Mouse (Mus musculus): ENCODE measurements at regions not wholly inside any gene's neighbourhood (a gene's known extent, or its start where the extent isn't known, plus 50 kb on each side); places are given as distances from the start of the nearest gene placed in this dataset.

- intact Hi-C loops (cut with DNase I): no loop called here
- DNase-seq: no peak
Measured at GRCm38 (mm10) chr3:83686611-83687010, 79.5 kb upstream of the Sfrp2 start.

GRCm38 (mm10) chr3:83687503-83687902, 78.6 kb upstream of the Sfrp2 start:
- intact Hi-C loops (cut with DNase I): no loop called here
- DNase-seq: no peak

- intact Hi-C loops (cut with DNase I): no loop called here
- DNase-seq: no peak
Measured at GRCm38 (mm10) chr3:83689068-83689976, 76.8 kb upstream of the Sfrp2 start.

- DNase-seq: no peak
- intact Hi-C loops (cut with DNase I): no loop called here
Measured at GRCm38 (mm10) chr3:83694505-83694904, 71.6 kb upstream of the Sfrp2 start.

- DNase-seq: no peak
- intact Hi-C loops (cut with DNase I): loop anchor here (5.0 kb wide), 1 partner anchor 412 kb away; no protein-coding TSS in a partner anchor
Measured at GRCm38 (mm10) chr3:83699751-83700150, 66.4 kb upstream of the Sfrp2 start.

- intact Hi-C loops (cut with DNase I): no loop called here
- DNase-seq: no peak
Measured at GRCm38 (mm10) chr3:83701075-83701474, 65.0 kb upstream of the Sfrp2 start.

GRCm38 (mm10) chr3:83704559-83704958, 61.6 kb upstream of the Sfrp2 start:
- DNase-seq: no peak
- intact Hi-C loops (cut with DNase I): no loop called here

- intact Hi-C loops (cut with DNase I): no loop called here
- no peak for DNase-seq
Measured at GRCm38 (mm10) chr3:83705253-83705652, 60.9 kb upstream of the Sfrp2 start.

GRCm38 (mm10) chr3:83706531-83707243, 59.4 kb upstream of the Sfrp2 start:
- no peak for DNase-seq
- intact Hi-C loops (cut with DNase I): no loop called here

GRCm38 (mm10) chr3:83707278-83707677, 58.8 kb upstream of the Sfrp2 start:
- intact Hi-C loops (cut with DNase I): no loop called here
- DNase-seq: no peak

- DNase-seq: peak in 1 of 2 experiments; percentile 9
- intact Hi-C loops (cut with DNase I): no loop called here
Measured at GRCm38 (mm10) chr3:83708973-83709372, 57.1 kb upstream of the Sfrp2 start.

GRCm38 (mm10) chr3:83709531-83709930, 56.6 kb upstream of the Sfrp2 start:
- no peak for DNase-seq
- intact Hi-C loops (cut with DNase I): no loop called here

- intact Hi-C loops (cut with DNase I): no loop called here
Measured at GRCm38 (mm10) chr3:83710995-83711541, 55.1 kb upstream of the Sfrp2 start.

GRCm38 (mm10) chr3:83712355-83712754, 53.8 kb upstream of the Sfrp2 start:
- DNase-seq: no peak
- intact Hi-C loops (cut with DNase I): no loop called here

More at GRCm38 (mm10) chr3:83710995-83711541, 55.1 kb upstream of the Sfrp2 start:
- DNase-seq: no peak

- intact Hi-C loops (cut with DNase I): no loop called here
- DNase-seq: no peak
Measured at GRCm38 (mm10) chr3:83714572-83714971, 51.5 kb upstream of the Sfrp2 start.
